Mouse (Mus musculus) right cerebral cortex, postnatal 14 days (tissue): Measurements from ENCODE around the gene Ehd3.
"Not testable (repeated sequence)": the region's sequence is repeated elsewhere in the genome, so short reads cannot be mapped to it uniquely, and the experiment has no call there.

Experiments used
- DNase-seq: peaks from one replicate; pipeline ENCODE4 v3.0.0; 2022

Gene Ehd3

GRCm38 (mm10) chr17:73827446-73827845 is 23.5 kb downstream of the Ehd3 start:
- no peak for DNase-seq

GRCm38 (mm10) chr17:73830511-73830910 is 26.6 kb downstream of the Ehd3 start:
- DNase-seq, result no peak

- no peak for DNase-seq
These were observed 27.5 kb downstream of the Ehd3 start for GRCm38 (mm10) chr17:73831427-73831826.

DNA sequence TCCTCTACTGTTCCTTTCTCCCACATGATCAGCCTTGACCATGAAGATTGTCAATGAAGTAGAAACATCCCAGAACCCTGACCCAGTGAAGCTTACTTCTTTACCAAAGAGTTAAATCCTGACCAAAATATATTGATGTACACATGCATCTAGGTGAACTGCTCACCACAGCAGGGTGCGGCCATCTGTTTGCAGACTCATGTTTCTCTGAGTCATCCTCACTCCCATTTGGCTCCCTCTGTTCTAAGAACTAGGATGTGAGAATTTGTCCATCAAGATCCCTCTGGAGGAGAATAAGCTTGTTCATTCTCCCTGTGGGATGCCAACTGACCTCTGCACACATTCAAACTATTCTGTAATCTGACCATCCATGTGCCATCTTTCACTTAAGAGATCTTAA is 29.0 kb downstream of the Ehd3 start:
- no peak for DNase-seq

DNA sequence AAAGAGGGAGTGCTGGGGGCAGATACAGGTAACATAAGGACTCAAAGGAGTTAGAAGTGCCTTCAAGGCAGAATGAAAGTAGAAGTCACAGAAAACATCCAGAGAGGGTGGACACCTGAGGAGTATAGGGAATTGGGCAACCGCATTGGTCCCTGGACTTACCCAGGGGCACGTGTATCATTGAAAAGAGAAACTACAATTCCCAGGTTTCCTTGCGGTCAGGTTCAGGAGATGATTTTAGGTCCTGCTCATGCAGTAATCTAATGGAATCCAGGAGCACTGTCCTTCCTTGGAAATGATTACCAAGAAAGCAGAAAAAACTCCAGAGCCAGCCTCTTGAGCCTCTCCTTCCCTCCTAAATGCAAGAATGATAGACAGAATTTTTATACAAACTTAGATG is 29.5 kb downstream of the Ehd3 start:
- DNase-seq, result no peak

DNA sequence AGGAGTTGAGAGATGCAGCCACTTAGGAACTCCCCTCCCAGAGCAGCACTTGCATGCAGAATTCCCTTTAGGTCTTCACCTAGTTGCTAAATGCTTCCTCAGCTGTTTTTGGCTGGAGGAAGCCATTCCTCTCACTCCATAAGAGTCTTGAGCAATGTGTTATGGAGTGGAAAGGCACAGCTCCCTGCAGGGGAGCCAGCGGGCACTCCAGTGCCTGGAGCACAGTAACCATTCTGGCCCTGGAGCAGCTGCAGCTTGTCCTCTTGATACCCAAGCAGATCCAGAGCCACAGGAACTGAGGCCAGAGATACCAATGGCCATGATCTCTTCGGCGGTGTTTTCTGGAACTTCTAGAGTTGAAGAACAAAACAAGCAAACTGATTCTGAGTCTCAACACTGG is 32.7 kb downstream of the Ehd3 start:
- no peak for DNase-seq

- no peak for DNase-seq
These were observed 33.3 kb downstream of the Ehd3 start for GRCm38 (mm10) chr17:73837244-73837643.

- no peak for DNase-seq
These were observed 35.3 kb downstream of the Ehd3 start for GRCm38 (mm10) chr17:73839086-73839835.

DNA sequence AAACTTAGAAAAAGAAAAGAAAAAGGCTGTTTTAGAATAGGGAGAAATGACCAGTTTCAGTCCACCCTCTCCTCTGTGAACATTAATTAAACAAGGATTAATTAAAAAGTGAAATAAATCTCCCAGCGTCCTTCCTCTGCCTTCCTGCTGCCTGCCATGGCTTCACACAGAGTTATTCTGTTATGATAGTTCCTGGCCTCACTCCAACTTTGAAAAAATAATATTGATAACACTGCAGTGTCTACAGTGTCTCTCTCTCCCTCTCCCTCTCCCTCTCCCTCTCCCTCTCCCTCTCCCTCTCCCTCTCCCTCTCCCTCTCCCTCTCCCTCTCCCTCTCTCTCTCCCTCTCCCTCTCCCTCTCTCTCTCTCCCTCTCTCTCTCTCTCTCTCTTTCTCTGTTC is 35.9 kb downstream of the Ehd3 start:
- DNase-seq, result not testable (repeated sequence)

DNA sequence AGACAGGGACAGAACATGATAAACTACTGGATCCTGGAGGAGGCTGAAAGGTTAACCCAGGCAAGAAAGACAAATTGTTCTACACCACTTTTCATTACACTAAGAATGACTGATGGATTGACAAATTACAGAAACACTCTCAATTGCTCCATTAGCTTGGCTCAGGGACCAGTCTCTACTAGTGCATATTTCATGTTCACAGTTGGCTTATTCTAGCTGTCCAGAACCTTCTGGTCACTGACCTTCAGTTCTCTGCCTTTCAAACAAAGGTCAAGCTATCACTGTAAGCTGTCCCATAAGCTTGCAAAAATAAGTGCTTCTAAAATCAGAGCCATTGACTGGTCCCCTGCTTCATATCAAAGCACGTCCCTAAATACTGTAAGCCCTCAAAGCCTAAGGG is 39.0 kb downstream of the Ehd3 start:
- DNase-seq, result no peak

GRCm38 (mm10) chr17:73845632-73846031 is 41.7 kb downstream of the Ehd3 start:
- no peak for DNase-seq

- DNase-seq, result no peak
These were observed 43.5 kb downstream of the Ehd3 start for GRCm38 (mm10) chr17:73847399-73847798.

DNA sequence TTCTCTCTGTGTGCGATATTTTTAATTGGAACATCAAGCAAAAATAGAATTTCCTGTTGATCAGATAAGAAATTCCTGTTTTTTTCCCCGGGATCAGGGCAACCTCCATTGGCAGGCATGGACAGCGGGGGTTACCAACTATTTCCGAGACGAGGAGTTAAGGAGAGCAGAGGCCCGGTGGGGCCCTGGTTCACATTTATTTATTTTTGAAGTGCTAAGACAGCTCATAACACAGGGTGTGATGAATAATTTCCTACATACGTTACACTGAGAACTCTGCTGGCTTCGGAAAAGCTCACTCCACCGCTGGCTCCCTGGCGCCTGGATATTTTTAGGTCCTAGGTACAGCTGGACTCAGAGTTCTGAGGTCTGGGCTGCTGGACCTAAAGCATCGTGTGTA is 49.1 kb downstream of the Ehd3 start:
- no peak for DNase-seq

GRCm38 (mm10) chr17:73853717-73854116 is 49.8 kb downstream of the Ehd3 start:
- DNase-seq, result no peak

DNA sequence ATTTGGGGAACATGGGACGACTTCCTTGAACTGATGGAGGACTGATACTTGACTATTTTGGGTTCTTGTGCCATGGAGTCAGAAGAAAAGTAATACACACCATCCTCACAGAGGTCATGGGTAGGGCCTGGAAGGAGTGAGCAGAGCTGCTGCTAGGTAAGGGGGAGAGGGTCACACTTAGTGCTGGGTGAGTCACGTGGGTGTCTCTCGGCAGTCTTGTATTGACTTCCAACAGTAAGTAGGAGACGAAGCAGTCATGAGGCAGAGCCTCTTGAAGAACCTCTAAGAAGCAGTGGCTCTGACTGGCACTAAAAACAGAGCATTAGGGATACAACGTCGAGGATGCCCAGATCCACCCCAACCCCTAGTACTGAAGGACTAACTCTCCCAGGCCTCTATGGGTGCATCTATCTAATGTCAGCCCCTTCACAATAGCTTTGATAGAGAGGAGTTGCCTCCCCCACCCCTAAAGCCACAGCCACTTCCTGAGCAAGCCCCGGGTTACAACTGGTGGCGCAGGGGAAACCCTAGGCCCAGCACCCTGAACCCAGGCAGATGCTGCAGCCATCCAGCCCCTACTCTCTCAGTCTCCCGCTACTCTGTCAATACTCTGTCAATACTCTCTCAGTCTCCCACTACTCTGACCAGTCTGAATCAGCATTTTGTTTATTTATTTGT is 65.2 kb downstream of the Ehd3 start:
- DNase-seq, result no peak

GRCm38 (mm10) chr17:73870956-73871605 is 67.1 kb downstream of the Ehd3 start:
- DNase-seq, result no peak

DNA sequence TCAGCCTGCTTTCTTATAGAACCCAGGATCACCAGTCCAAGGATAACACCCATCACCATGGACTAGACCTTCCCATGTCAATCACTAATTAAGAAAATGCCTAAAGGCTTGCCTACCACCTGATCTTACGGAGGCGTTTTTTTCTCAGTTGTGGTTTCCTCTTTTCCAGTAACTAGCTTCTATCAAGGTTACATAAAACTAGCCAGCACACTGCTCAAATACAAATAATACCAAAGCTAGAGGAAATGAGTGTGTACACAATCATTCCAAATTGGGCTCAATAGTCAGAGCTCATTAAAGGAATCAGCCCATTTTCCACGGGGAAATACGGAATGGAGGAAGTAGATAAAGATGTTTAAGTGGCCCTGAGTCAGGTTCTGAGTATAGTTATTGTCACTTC is 71.3 kb downstream of the Ehd3 start:
- no peak for DNase-seq

GRCm38 (mm10) chr17:73875674-73876073 is 71.7 kb downstream of the Ehd3 start:
- DNase-seq, result no peak

DNA sequence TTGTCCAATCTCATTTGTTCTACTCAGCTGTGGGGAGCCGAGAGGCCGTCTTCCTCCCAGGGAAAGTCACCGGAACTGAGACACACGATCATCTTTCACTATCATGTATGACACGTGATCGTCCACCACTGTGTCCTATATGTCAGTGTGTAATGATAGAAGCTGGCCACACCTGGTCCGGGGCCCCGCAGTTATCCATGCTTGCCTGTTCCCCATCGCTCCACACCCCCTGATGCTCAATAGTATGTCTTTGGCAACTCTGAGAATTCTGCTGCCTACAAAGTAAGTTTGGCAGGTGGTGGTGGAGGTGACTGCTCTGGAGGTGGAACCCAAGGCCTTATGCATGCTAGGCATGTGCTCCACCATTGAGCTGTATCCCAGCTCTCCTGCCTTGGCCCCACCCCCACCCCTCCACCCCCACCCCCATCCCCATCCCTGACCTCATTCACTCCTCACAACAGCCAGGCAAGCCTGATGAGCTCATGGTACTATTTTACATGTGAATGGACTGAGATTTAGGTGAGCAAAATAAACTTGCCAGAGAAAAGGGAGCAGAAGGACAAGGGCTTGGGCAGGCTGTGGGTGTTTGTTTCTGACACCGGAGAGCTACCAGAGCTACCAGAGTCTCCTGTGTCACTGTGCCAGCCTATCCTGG is 75.5 kb downstream of the Ehd3 start:
- no peak for DNase-seq

GRCm38 (mm10) chr17:73880286-73880685 is 76.4 kb downstream of the Ehd3 start:
- no peak for DNase-seq

DNA sequence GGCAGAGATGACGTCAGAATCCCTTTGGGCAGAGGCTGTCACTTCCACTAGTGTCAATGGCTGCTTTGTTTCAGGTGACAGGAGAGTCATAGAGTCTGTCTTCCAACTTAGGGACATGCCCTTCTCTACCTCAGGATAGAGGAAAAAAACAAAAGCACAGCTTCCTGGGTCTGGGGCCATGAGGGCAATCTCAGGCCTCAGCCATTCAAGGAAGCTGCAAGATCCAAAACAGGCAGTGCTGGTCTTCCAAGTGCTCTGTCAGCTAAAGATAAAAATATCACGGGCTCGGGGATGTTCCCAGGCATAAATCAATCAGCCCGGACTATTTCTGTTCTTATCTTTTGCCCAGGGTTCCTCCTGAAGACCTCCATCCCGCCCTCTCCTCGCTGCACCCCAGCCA is 77.4 kb downstream of the Ehd3 start:
- DNase-seq, result no peak
